Mouse (Mus musculus) forebrain, embryonic 11.5 days (tissue): Measurements from ENCODE around the gene 2310022A10Rik. TPM values are rescaled to one million over a fixed set of nuclear protein-coding genes. Genes with fewer than 3 reads are reported as not detected.

Experiments
- ATAC-seq: fragments of 200-750 bp; cut with Nextera tagmentation; replicated peaks from 2 replicates; pipeline ENCODE4 v1.8.0; 2017; ENCODE audit warnings: moderate TSS enrichment; ENCODE audit not compliant: low FRiP score
- DNase-seq: peaks from one replicate; pipeline ENCODE4 v3.0.0-alpha.2; 2017; ENCODE audit warnings: low spot score
- H3K27ac ChIP-seq: fragments of 300-500 bp; sonication (generic); 2 replicates; pipeline ENCODE4 v1.5.1; 2014; ENCODE audit warnings: low read depth, low read length
- H3K27me3 ChIP-seq: fragments of 300-500 bp; sonication (generic); 2 replicates; pipeline ENCODE4 v1.6.1; 2014; ENCODE audit warnings: mild to moderate bottlenecking, low read length, mixed read lengths; ENCODE audit not compliant: control insufficient read depth, insufficient read depth
- H3K36me3 ChIP-seq: fragments of 300-500 bp; sonication (generic); 2 replicates; pipeline ENCODE4 v1.6.1; 2014; ENCODE audit warnings: mild to moderate bottlenecking, low read length, moderate library complexity, mixed read lengths; ENCODE audit not compliant: control insufficient read depth, insufficient read depth
- H3K4me1 ChIP-seq: fragments of 300-500 bp; sonication (generic); replicated peaks from 2 replicates; pipeline ENCODE4 v1.6.1; 2014; ENCODE audit warnings: low read length, mixed read lengths; ENCODE audit not compliant: control insufficient read depth, insufficient read depth
- H3K4me2 ChIP-seq: fragments of 300-500 bp; sonication (generic); 2 replicates; pipeline ENCODE4 v1.6.1; 2014; ENCODE audit warnings: low read depth, mild to moderate bottlenecking, low read length, moderate library complexity, mixed read lengths; ENCODE audit not compliant: severe bottlenecking
- H3K4me3 ChIP-seq: fragments of 300-500 bp; sonication (generic); 2 replicates; pipeline ENCODE4 v1.5.1; 2014; ENCODE audit warnings: low read depth, low read length
- H3K9ac ChIP-seq: fragments of 300-500 bp; sonication (generic); 2 replicates; pipeline ENCODE4 v1.6.1; 2014; ENCODE audit warnings: low read length
- H3K9me3 ChIP-seq: fragments of 300-500 bp; sonication (generic); 2 replicates; pipeline ENCODE4 v1.6.1; 2016; ENCODE audit warnings: low read length, mixed read lengths; ENCODE audit not compliant: control insufficient read depth
- WGBS: fragments of 180-500 bp; shearing (Covaris S2); extraction: QIAGEN DNeasy Blood & Tissue Kit; methylation state at CpG from one replicate; pipeline ENCODE4 v1.1.7; 2014; 5-methylcytosine and 5-hydroxymethylcytosine counted together
- polyA plus RNA-seq: library from polyadenylated mRNA; unstranded; fragments of >200 nt; fragmentation: Nextera tagmentation; extraction: Ambion mirVana; gene quantifications from 2 replicates; pipeline ENCODE4 v1.2.1, GENCODE M21; 2014

The 2310022A10Rik gene
- polyA plus RNA-seq, 1 experiment from 2014 or later, result 34.0 TPM

- H3K36me3 ChIP-seq, result no peaks in the 10 kb centered on the region
- H3K27me3 ChIP-seq, result no peaks in the 10 kb centered on the region
- H3K4me1 ChIP-seq, result no peaks in the 10 kb centered on the region
- H3K27ac ChIP-seq, result no peak overlapping the region
- H3K4me3 ChIP-seq, result no peak overlapping the region
- ATAC-seq, result no peak
- H3K9ac ChIP-seq, result no peak overlapping the region
- H3K9me3 ChIP-seq, result no peaks in the 10 kb centered on the region
- 88% methylated on average over 4 of the region's 4 CpGs for WGBS
- no peak for DNase-seq
- H3K4me2 ChIP-seq, result no peak overlapping the region
These were observed 48.6 kb downstream of the 2310022A10Rik start for GRCm38 (mm10) chr7:27601628-27602027.

GRCm38 (mm10) chr7:27602161-27602560 lies 49.1 kb downstream of the 2310022A10Rik start:
- H3K4me1 ChIP-seq, result no peaks in the 10 kb centered on the region
- WGBS, result 87% methylated on average over 2 of the region's 2 CpGs
- no peak overlapping the region for H3K4me2 ChIP-seq
- no peak for ATAC-seq
- no peak for DNase-seq
- H3K27me3 ChIP-seq, result no peaks in the 10 kb centered on the region
- H3K9ac ChIP-seq, result no peak overlapping the region
- H3K27ac ChIP-seq, result no peak overlapping the region
- H3K36me3 ChIP-seq, result no peaks in the 10 kb centered on the region
- no peak overlapping the region for H3K4me3 ChIP-seq
- no peaks in the 10 kb centered on the region for H3K9me3 ChIP-seq

- Histone ChIP-seq H3K4me3 (no peak overlapping the region), H3K27me3 (no peaks in the 10 kb centered on the region), H3K4me2 (no peak overlapping the region), H3K9ac (no peak overlapping the region), H3K9me3 (no peaks in the 10 kb centered on the region), H3K4me1 (no peaks in the 10 kb centered on the region), H3K27ac (no peak overlapping the region), H3K36me3 (no peaks in the 10 kb centered on the region)
- ATAC-seq, result no peak
- DNase-seq, result no peak
- 95% methylated on average over 7 of the region's 7 CpGs for WGBS
These were observed 49.8 kb downstream of the 2310022A10Rik start for GRCm38 (mm10) chr7:27602835-27603234.

GRCm38 (mm10) chr7:27604661-27605348 lies 51.8 kb downstream of the 2310022A10Rik start:
- no peak overlapping the region for H3K4me3 ChIP-seq
- no peak overlapping the region for H3K4me2 ChIP-seq
- H3K9ac ChIP-seq, result no peak overlapping the region
- no peaks in the 10 kb centered on the region for H3K27me3 ChIP-seq
- H3K27ac ChIP-seq, result no peak overlapping the region
- DNase-seq (no peak), ATAC-seq (no peak)
- WGBS, result 72% methylated on average over 5 of the region's 5 CpGs
- no peaks in the 10 kb centered on the region for H3K4me1 ChIP-seq
- H3K36me3 ChIP-seq, result no peaks in the 10 kb centered on the region; the same call in 1 of the 2 replicates
- H3K9me3 ChIP-seq, result no peaks in the 10 kb centered on the region

GRCm38 (mm10) chr7:27605499-27606285 lies 52.7 kb downstream of the 2310022A10Rik start:
- WGBS, result 89% methylated on average over 9 of the region's 9 CpGs
- DNase-seq (no peak), ATAC-seq (no peak)
- Histone ChIP-seq H3K36me3 (no peaks in the 10 kb centered on the region; the same call in 1 of the 2 replicates), H3K9me3 (no peaks in the 10 kb centered on the region), H3K27me3 (no peaks in the 10 kb centered on the region), H3K9ac (no peak overlapping the region), H3K4me1 (no peaks in the 10 kb centered on the region), H3K4me2 (no peak overlapping the region), H3K4me3 (no peak overlapping the region), H3K27ac (no peak overlapping the region)

- H3K27ac ChIP-seq, result no peak overlapping the region
- 69% methylated on average over 10 of the region's 10 CpGs for WGBS
These were observed 53.6 kb downstream of the 2310022A10Rik start for GRCm38 (mm10) chr7:27606481-27607254.

GRCm38 (mm10) chr7:27607580-27607979 lies 54.5 kb downstream of the 2310022A10Rik start:
- H3K4me3 ChIP-seq, result no peak overlapping the region
- no peak for DNase-seq
- H3K9ac ChIP-seq, result no peak overlapping the region
- H3K9me3 ChIP-seq, result no peaks in the 10 kb centered on the region
- no peaks in the 10 kb centered on the region for H3K4me1 ChIP-seq
- 92% methylated on average over 5 of the region's 5 CpGs for WGBS
- no peak overlapping the region for H3K27ac ChIP-seq
- H3K36me3 ChIP-seq, result no peaks in the 10 kb centered on the region; the same call in 1 of the 2 replicates
- no peak overlapping the region for H3K4me2 ChIP-seq
- ATAC-seq, result no peak
- H3K27me3 ChIP-seq, result no peaks in the 10 kb centered on the region

More at GRCm38 (mm10) chr7:27606481-27607254, 53.6 kb downstream of the 2310022A10Rik start:
- no peaks in the 10 kb centered on the region for H3K27me3 ChIP-seq
- no peak overlapping the region for H3K9ac ChIP-seq
- no peaks in the 10 kb centered on the region for H3K4me1 ChIP-seq
- DNase-seq, result no peak
- H3K4me3 ChIP-seq, result no peak overlapping the region
- H3K4me2 ChIP-seq, result no peak overlapping the region
- no peak for ATAC-seq
- no peaks in the 10 kb centered on the region; the same call in 1 of the 2 replicates for H3K36me3 ChIP-seq
- H3K9me3 ChIP-seq, result no peaks in the 10 kb centered on the region

GRCm38 (mm10) chr7:27608130-27608529 lies 55.1 kb downstream of the 2310022A10Rik start:
- no peak overlapping the region for H3K4me2 ChIP-seq
- no peak for DNase-seq
- no peak overlapping the region for H3K4me3 ChIP-seq
- no peaks in the 10 kb centered on the region; the same call in 1 of the 2 replicates for H3K36me3 ChIP-seq
- H3K4me1 ChIP-seq, result no peaks in the 10 kb centered on the region; the same call in 1 of the 2 replicates
- no peak overlapping the region for H3K27ac ChIP-seq
- WGBS, result 86% methylated on average over 3 of the region's 3 CpGs
- ATAC-seq, result no peak
- no peaks in the 10 kb centered on the region for H3K27me3 ChIP-seq
- no peak overlapping the region for H3K9ac ChIP-seq
- H3K9me3 ChIP-seq, result no peaks in the 10 kb centered on the region
